Mouse (Mus musculus) retina, adult 2 months (tissue): Measurements from ENCODE around the gene Nudt15.
"Not testable (repeated sequence)": the region's sequence is repeated elsewhere in the genome, so short reads cannot be mapped to it uniquely, and the experiment has no call there.

Experiments used
- DNase-seq: peaks from one replicate; pipeline ENCODE4 v3.0.0-alpha.2; 2012; ENCODE audit warnings: low read depth, low spot score

The Nudt15 gene

DNA sequence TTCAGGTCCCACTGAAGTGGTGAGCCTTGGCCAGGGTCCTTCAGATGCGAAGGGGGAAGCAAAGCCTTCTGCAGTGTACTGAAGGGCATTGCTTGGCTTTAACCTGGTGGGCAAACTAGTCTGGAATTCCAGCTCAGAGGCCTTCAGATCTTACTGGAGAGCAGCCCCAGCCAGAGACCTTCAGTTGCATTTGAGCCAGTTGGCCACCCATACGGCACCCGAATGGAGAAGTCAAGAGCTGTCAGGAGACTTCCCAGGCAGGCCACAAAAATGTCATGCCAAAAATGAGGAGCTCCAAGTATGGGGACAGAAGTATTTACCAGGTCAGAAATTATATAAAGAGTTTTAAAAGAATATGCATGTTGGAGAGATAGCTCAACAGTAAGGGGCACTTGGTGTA is at the start of gene Nudt15:
Gene Nudt15, minus strand, starts transcription at position 192 of the 400 bp plus-strand sequence.
- DNase-seq, result no peak

- no peak for DNase-seq
Observed at GRCm38 (mm10) chr14:73592166-73592565, 44.1 kb upstream of the Nudt15 start.

- DNase-seq, result no peak
Observed at GRCm38 (mm10) chr14:73588080-73588479, 40.0 kb upstream of the Nudt15 start.

DNA sequence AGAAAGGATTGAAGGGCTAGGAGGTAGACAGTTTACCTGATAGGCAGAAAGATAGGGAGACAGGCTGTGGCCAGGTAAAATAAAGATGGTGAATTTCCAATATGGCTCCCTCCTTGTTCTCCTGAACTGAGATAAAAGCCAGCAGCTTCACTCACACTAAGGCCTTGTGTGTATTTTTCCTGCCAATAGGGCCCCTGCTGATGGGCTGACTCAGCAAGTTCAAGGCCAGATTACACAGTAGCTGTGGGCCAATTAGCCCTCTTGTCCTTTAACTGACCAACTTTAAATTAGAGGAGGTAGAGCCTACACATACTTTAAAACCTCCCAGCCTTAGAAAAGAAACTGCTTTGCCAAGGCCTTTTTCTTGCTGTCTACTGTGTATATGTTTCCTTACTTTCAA is 28.3 kb upstream of the Nudt15 start:
- no peak for DNase-seq

DNA sequence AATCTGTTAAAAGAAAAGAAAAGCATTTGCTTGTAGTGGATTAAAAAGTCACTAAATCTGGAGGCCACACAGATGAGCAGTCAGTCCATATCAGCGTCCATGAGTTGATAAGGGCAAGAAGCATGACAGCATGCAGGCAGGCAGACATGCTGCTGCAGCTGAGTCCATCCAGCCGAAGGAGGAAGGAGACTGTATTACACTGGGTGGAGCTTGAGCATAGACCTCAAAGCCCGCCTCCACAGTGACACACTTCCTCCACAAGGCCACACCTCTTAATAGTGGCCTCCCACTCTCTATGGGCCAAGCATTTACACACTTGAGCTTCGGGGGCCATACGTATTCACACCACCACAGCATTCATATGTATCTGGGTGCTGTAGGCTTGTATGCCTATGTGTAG is 26.0 kb upstream of the Nudt15 start:
- no peak for DNase-seq

DNA sequence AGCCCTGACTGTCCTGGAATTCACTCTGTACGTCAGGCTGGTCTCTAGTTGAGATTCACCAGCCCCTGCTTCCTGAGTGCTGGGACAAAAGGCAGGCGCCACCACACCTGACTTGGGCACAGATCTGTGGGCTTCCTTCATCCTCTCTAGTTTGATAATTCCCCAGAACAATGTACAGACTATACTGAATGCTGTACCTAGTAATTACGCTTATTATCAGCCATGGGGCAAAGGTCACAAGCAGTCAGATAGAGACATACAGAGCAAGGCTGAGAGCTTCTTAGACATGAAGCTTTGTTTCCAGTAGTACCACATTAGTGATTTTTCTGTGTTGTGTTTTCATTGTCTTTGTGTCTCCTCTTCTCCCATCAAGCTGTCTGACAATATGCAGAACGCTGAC is 23.1 kb upstream of the Nudt15 start:
- DNase-seq, result no peak

DNA sequence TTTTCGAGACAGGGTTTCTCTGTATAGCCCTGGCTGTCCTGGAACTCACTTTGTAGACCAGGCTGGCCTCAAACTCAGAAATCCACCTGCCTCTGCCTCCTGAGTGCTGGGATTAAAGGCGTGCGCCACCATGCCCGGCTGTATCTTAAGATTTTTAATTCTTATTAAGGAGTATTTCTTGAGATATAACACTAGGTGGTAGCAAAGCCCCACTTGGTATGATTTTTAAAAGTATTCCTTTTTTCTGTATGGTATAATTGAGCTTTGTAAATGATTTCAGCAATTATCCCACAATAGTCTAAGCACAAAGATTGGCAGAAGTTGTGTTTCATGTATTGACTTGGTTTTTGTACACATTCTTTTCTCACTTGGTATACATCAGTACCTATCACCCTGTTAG is 21.8 kb upstream of the Nudt15 start:
- not testable (repeated sequence) for DNase-seq

GRCm38 (mm10) chr14:73553122-73553696 is 5.2 kb upstream of the Nudt15 start:
- DNase-seq, result no peak

GRCm38 (mm10) chr14:73552341-73553121 is 4.5 kb upstream of the Nudt15 start:
- peak; percentile 84 for DNase-seq

DNA sequence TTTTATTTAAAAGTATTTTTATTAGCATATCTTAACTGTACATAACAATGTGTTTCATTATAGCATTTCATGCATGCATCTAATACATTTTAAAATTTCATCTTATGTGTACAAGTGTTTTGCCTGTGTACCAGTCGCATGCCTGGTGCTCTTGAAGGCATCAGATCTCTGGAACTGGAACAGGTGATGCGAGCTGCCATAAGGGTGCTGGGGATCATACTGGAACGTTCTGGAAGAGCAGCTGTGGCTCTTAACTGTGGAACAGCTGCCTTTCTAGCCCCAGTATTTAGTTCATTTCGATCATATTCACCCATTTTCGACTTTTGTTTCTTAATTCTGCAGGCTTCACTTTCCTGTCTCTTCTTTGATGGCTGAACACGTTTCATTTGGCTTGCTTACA is 3.1 kb upstream of the Nudt15 start:
- DNase-seq, result no peak

GRCm38 (mm10) chr14:73550732-73551131 is 2.7 kb upstream of the Nudt15 start:
- DNase-seq, result no peak

GRCm38 (mm10) chr14:73550291-73550690 is 2.2 kb upstream of the Nudt15 start:
- DNase-seq, result no peak

GRCm38 (mm10) chr14:73547034-73547433 is 1.0 kb downstream of the Nudt15 start:
- DNase-seq, result no peak

DNA sequence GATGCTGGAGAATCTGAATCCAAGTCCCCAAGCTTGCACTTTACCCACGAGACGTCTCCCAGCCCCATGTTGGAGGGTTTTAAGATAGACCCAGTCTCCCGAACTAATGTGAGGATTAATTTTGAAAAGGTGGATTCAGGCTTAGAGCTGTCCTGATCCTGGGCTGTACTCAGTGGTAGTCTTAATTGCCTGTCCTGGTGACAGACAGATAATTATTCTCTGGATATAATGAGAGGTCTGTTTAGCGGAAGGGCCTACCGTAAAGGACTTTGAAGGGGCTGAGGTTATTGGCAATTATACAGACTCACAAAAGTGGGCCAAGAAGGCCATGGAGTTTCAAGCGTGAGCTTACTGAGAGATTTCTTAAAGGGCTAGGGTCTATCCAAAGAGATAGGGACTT is 4.3 kb downstream of the Nudt15 start:
- DNase-seq, result no peak

- DNase-seq, result no peak
Observed at GRCm38 (mm10) chr14:73535641-73536040, 12.4 kb downstream of the Nudt15 start.

GRCm38 (mm10) chr14:73533755-73534465 is 14.1 kb downstream of the Nudt15 start:
- no peak for DNase-seq

- DNase-seq, result not testable (repeated sequence)
Observed at GRCm38 (mm10) chr14:73528661-73529060, 19.4 kb downstream of the Nudt15 start.

DNA sequence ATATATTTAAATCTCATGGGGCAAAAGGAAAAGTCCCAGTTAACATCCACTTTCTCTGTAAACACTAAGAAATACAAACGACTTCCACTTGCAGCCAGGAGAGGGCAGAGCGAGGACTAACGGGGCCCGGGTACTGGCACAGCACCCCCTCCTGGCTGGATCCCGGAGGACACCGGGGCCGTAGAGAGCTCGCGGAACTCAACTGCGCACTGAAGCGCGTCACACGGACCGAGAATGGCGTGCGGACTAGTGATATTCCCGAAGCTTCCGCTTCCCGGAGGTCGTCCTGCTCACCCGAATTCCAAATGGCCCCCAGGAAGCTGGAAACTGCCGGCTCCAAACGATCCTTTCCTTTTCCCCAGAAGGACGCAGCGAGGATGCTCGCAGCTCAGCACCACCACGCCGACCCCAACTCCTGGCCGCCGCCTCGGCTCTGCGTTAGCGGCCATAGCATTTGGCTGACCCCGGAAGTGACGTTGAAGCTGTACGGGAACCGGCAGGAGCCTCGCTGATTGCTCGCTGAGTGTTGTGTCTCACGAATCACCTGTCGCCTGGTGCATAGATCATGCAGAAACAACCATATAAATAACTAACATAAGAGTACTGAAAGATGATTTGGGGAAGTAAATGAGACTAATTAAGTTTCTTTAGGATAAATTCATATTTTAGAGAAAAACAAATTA is 23.1 kb downstream of the Nudt15 start, which contains the start of gene Sucla2:
Gene Sucla2, plus strand, starts transcription at position 554 of the 683 bp plus-strand sequence.
- peak; percentile 95 for DNase-seq

DNA sequence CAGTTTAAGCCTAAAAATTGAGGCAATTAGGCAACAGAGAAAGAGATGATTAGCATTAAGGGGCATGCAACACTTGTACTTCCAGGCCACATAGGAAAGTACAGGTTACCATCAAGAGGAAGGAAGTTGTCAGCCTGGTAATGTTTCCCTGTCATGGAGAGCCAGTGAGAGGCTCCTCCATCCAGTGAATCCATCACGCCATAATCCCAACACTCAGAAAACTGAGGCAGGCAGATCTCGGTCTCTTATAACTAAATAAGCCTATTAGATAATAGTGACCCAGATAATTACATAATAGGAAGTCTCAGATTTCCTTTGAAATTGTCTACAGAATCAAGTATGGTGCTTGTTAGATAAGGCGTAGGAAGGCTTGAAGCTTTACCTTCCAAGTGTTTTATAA is 23.9 kb downstream of the Nudt15 start:
- DNase-seq, result no peak

GRCm38 (mm10) chr14:73509765-73510423 is 38.1 kb downstream of the Nudt15 start, which contains the start of gene Med4:
Gene Med4, plus strand, starts transcription at chr14:73510025.
- DNase-seq, result peak; percentile 91

DNA sequence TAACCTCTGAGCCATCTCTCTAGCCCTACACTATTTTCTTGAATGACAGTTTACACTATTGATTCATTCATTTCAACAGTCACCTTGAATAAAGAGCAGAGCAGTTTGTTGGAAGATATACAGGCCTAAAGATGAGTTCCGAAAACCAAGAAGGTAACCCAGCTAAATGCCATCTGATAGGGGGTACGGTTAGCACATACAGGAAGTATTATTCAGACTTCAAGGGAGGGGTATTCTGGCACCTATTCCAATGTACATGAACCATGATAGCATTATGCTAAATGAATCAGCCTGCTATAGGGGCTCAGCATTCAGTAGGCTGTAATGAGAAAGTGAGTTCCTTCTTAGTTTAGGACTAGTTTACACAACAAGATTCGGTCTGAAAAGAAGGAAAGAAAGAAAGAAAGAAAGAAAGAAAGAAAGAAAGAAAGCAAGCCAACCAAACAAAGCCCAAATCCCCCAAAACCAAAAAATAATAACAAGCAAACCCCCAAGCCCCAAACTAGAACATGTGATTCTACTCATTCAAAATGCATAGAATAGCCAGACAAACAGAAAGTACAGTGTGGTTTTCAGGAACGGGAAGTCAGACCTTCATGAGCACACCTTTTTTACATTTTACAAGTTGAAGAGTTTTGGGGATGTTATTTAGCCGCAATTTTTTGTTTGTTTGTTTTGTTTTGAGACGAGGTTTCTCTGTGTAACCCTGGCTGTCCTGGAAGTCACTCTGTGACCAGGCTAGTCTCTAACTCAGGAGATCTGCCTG is 39.2 kb downstream of the Nudt15 start:
- DNase-seq, result no peak
